Mouse (Mus musculus) ES-E14 (cell line): Measurements from ENCODE around the gene Inpp4b.

ENCODE experiments used
- MAFK ChIP-seq: IDR thresholded peaks from 2 replicates; pipeline ENCODE4 v1.6.1; 2014; ENCODE audit warnings: mild to moderate bottlenecking, low read depth, low read length, inconsistent platforms; ENCODE audit not compliant: insufficient read depth
- ZNF384 ChIP-seq: IDR thresholded peaks from 2 replicates; pipeline ENCODE4 v1.6.1; 2012; ENCODE audit warnings: low read depth, low read length, inconsistent platforms

- TF ChIP-seq ZNF384 (no peak), MAFK (no peak)
These were observed 469.8 kb downstream of the Inpp4b start for GRCm38 (mm10) chr8:81812051-81812751.
